Comparison of ENCODE assay signal across 22 mouse cellular contexts in genomic region chr12:76603779-76604178, GRCm38 (mm10).
A peak's percentile ranks its signal among the peaks of the same experiment; 100 is the strongest.
DNase-seq lines count a peak whose midpoint lies in the region; ATAC-seq and TF ChIP-seq lines count a peak whose summit lies in the region.
"Had no signal": no experiment of that assay in that cellular context is flagged by ENCODE, and none has a peak within 500 bp of the region (broad histone marks: within the 10 kb centered on the region; RNA-seq: fewer than 3 reads in every experiment).

No protein-coding gene starts in this region.

- no peaks in the 10 kb centered on the region for H3K27me3 ChIP-seq in lung, embryonic 14.5 days (ENCODE audit: insufficient read depth, low read length)
- H3K27me3 ChIP-seq in C2C12 (ENCODE audit: control insufficient read depth, insufficient read depth, insufficient read length) = peaks cover 16% of the 10 kb centered on the region
- H3K27me3 ChIP-seq: embryonic facial prominence, embryonic 15.5 days had no signal

- no peak for DNase-seq in frontal cortex, postnatal 25 days (ENCODE audit: low spot score in 2 of 2)
- DNase-seq in lung, embryonic 14.5 days = peak; percentile 35
- DNase-seq in lung, adult 2 months = no peak
- no peak for DNase-seq in right cerebral cortex, postnatal 36 days (ENCODE audit: low spot score in 2 of 2)
- DNase-seq in layer of hippocampus, postnatal 36 days = no peak
- DNase-seq: adrenal gland, adult 2 months; adrenal gland, postnatal 25 days; cerebellum, adult 18-20 months; cerebellum, adult 9-11 months; gastrocnemius, postnatal 10 days; heart, adult 18-20 months; heart, postnatal 10 days; heart, postnatal 4 days had no signal

- WGBS in lung, embryonic 14.5 days = 61% methylated on average over 9 of the region's 9 CpGs
- WGBS in lung, adult 2 months = 67% methylated on average over 9 of the region's 9 CpGs

- H3K79me2 ChIP-seq in C2C12 (ENCODE audit: control insufficient read depth, insufficient read depth) = no peaks in the 10 kb centered on the region

- no peaks in the 10 kb centered on the region for H3K36me3 ChIP-seq in lung, embryonic 14.5 days (ENCODE audit: insufficient read depth)
- no peaks in the 10 kb centered on the region for H3K36me3 ChIP-seq in C2C12 (ENCODE audit: control insufficient read depth, insufficient read depth)
- H3K36me3 ChIP-seq: embryonic facial prominence, embryonic 15.5 days; forebrain, embryonic 10.5 days; hindbrain, embryonic 12.5 days had no signal

- H3K9me3 ChIP-seq in lung, embryonic 14.5 days (ENCODE audit: low read depth, low read length) = no peaks in the 10 kb centered on the region
- H3K9me3 ChIP-seq: embryonic facial prominence, embryonic 15.5 days; forebrain, embryonic 10.5 days; heart, embryonic 13.5 days; hindbrain, embryonic 12.5 days had no signal

- H3K4me2 ChIP-seq in lung, embryonic 14.5 days = no peak overlapping the region
- H3K4me2 ChIP-seq: embryonic facial prominence, embryonic 15.5 days; heart, embryonic 13.5 days; hindbrain, embryonic 12.5 days had no signal

- ATAC-seq in frontal cortex, adult (ENCODE audit: low TSS enrichment) = 0 out of 2 replicates have a peak, but pooled peaks have one; percentile 11
- peak; percentile 50; the same call in 1 of the 2 replicates for ATAC-seq in lung, embryonic 14.5 days (ENCODE audit: insufficient read depth)
- ATAC-seq: forebrain, embryonic 14.5 days; hindbrain, embryonic 16.5 days had no signal

- H3K4me1 ChIP-seq in lung, embryonic 14.5 days (ENCODE audit: insufficient read depth) = no peaks in the 10 kb centered on the region
- H3K4me1 ChIP-seq in lung, adult 2 months (ENCODE audit: control insufficient read depth, insufficient read depth, low read length) = no peaks in the 10 kb centered on the region
- H3K4me1 ChIP-seq: embryonic facial prominence, embryonic 15.5 days; heart, embryonic 13.5 days; hindbrain, embryonic 12.5 days had no signal

- H3ac ChIP-seq in C2C12 (ENCODE audit: control insufficient read depth, insufficient read length, low read depth) = no peak overlapping the region

- H3K4me3 ChIP-seq in lung, embryonic 14.5 days (ENCODE audit: low read depth, low read length) = no peak overlapping the region
- no peak overlapping the region for H3K4me3 ChIP-seq in lung, adult 2 months (replicated peaks; ENCODE audit: extremely low read depth, low read depth, low read length)
- no peak overlapping the region for H3K4me3 ChIP-seq in C2C12 (ENCODE audit: insufficient read depth, poor library complexity, severe bottlenecking)
- H3K4me3 ChIP-seq: embryonic facial prominence, embryonic 15.5 days; erythroblast, embryonic 14.5 days; forebrain, embryonic 10.5 days; heart, embryonic 13.5 days; hindbrain, embryonic 12.5 days had no signal

- no peaks in the 10 kb centered on the region for H3K79me3 ChIP-seq in C2C12 (ENCODE audit: low read depth)

- no peak overlapping the region for H3K27ac ChIP-seq in lung, embryonic 14.5 days (ENCODE audit: low read depth)
- H3K27ac ChIP-seq: embryonic facial prominence, embryonic 15.5 days; forebrain, embryonic 10.5 days; heart, embryonic 13.5 days; hindbrain, embryonic 12.5 days had no signal

- no peak overlapping the region for H3K9ac ChIP-seq in lung, embryonic 14.5 days
- H3K9ac ChIP-seq: embryonic facial prominence, embryonic 15.5 days; heart, embryonic 13.5 days; hindbrain, embryonic 12.5 days had no signal

- no peak for TF ChIP-seq CTCF in lung, embryonic 14.5 days (IDR thresholded peaks at IDR 0.05; ENCODE audit: low read depth)
- no peak for TF ChIP-seq CTCF in lung, adult 2 months (IDR thresholded peaks at IDR 0.05; ENCODE audit: insufficient read depth, low read length)
- TF ChIP-seq CTCF in C2C12 (IDR thresholded peaks at IDR 0.05; ENCODE audit: control insufficient read depth, insufficient read depth, insufficient read length) = no peak

- TF ChIP-seq POLR2A in lung, adult 2 months (IDR thresholded peaks at IDR 0.05; ENCODE audit: borderline replicate concordance, extremely low read depth, low read depth, low read length) = no peak

TF ChIP-seq in C2C12, 6 proteins besides CTCF, POLR2A, EP300 and RAD21:
- TF ChIP-seq FOSL1 (IDR thresholded peaks at IDR 0.05; ENCODE audit: insufficient read depth, low read length, poor library complexity, severe bottlenecking) = no peak
- peak; percentile 52 for TF ChIP-seq USF1 (IDR thresholded peaks at IDR 0.05; ENCODE audit: low read depth)
- TF ChIP-seq CEBPB (IDR thresholded peaks at IDR 0.05; ENCODE audit: low read depth) = no peak
TF ChIP-seq in C2C12: peak in this region for 1.
